Mouse (Mus musculus): ENCODE measurements around the gene Olfr1462. TPM values are rescaled to one million over a fixed set of nuclear protein-coding genes. Genes with fewer than 3 reads are reported as not detected.

The Olfr1462 gene
- polyA plus RNA-seq (2015; fragmentation: Nextera tagmentation; extraction: Ambion mirVana): not detected in 2 replicates

DNA sequence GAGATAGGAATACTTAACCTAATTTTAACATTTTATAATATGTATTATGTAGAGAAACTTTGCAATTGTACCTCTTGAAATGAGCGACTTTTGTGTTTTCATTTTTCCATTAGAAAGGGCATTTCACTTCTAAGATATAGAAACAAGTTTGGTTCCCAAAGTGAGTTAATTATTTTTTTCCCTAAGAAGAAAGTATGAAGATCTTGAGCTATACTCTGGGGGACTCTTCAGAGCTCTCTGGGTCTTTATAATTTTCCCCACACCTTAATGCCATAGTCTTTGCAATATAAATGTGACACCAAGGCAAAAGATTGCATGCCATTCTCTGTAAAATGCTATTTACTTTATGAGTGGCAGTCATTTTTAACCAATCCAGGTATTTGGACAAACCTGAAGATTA lies at the start of gene Olfr1462:
Gene Olfr1462, plus strand, starts transcription at position 301 of the 400 bp plus-strand sequence.
- WGBS: 78% methylated on average over 1 of the region's 1 CpGs
- ATAC-seq (ENCODE audit: insufficient read depth, low FRiP score, low read depth): no peak
- no peaks in the 10 kb centered on the region for H3K27me3 ChIP-seq (replicated peaks)
- no peak within 1 kb of the TSS for H3K4me2 ChIP-seq
- no peak within 1 kb of the TSS for H3K4me3 ChIP-seq (replicated peaks)
- no peaks in the 10 kb centered on the region for H3K4me1 ChIP-seq
- no peaks in the 10 kb centered on the region for H3K9me3 ChIP-seq
- no peak within 1 kb of the TSS for H3K27ac ChIP-seq
- no peaks in the 10 kb centered on the region for H3K36me3 ChIP-seq
- H3K9ac ChIP-seq: no peak within 1 kb of the TSS

- no peaks in the 10 kb centered on the region for H3K9me3 ChIP-seq
- WGBS: 69% methylated on average over 1 of the region's 1 CpGs
- no peaks in the 10 kb centered on the region for H3K4me1 ChIP-seq
- ATAC-seq (ENCODE audit: insufficient read depth, low FRiP score, low read depth): no peak
- H3K9ac ChIP-seq: no peak within 1 kb of the TSS
- no peaks in the 10 kb centered on the region for H3K27me3 ChIP-seq (replicated peaks)
- H3K36me3 ChIP-seq: no peaks in the 10 kb centered on the region
- no peak within 1 kb of the TSS for H3K4me3 ChIP-seq (replicated peaks)
- no peak within 1 kb of the TSS for H3K4me2 ChIP-seq
- H3K27ac ChIP-seq: no peak within 1 kb of the TSS
Measured at GRCm38 (mm10) chr19:13149449-13149848, 36.1 kb upstream of the Olfr1462 start, which contains the start of gene Olfr1459. Olfr1459 (minus strand) TSS chr19:13149549.

DNA sequence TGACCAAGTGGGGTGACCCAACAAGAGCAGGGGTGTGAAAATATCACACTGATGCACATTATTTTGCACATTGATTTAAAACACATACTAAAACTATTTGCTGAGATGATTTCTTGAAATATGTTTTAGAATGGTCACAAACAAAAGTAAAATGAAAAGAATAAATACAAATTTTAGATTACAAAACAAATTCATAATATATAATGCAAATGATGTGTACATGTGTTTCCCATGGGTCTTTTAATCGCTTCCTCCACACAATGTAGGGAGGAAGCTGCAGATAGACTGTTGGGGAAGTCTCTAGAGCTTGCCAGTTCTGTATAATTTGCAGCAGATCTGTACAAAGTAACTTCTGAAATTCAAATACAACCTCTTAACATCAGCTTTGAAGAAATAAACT lies 22.8 kb upstream of the Olfr1462 start, which contains the start of gene Olfr1461:
Gene Olfr1461, plus strand, starts transcription at position 301 of the 400 bp plus-strand sequence.
- ATAC-seq (ENCODE audit: insufficient read depth, low FRiP score, low read depth): no peak
- H3K36me3 ChIP-seq: no peaks in the 10 kb centered on the region
- WGBS: 55% methylated on average over 1 of the region's 1 CpGs
- H3K4me3 ChIP-seq (replicated peaks): no peak within 1 kb of the TSS
- H3K27ac ChIP-seq: no peak within 1 kb of the TSS
- H3K9me3 ChIP-seq: no peaks in the 10 kb centered on the region
- no peaks in the 10 kb centered on the region for H3K27me3 ChIP-seq (replicated peaks)
- no peak within 1 kb of the TSS for H3K4me2 ChIP-seq
- H3K9ac ChIP-seq: no peak within 1 kb of the TSS
- H3K4me1 ChIP-seq: no peaks in the 10 kb centered on the region

- no peaks in the 10 kb centered on the region for H3K4me1 ChIP-seq
- H3K4me3 ChIP-seq (replicated peaks): no peak overlapping the region
- no peaks in the 10 kb centered on the region for H3K36me3 ChIP-seq
- ATAC-seq (ENCODE audit: insufficient read depth, low FRiP score, low read depth): no peak
- H3K9ac ChIP-seq: no peak overlapping the region
- no peak overlapping the region for H3K4me2 ChIP-seq
- H3K27ac ChIP-seq: no peak overlapping the region
- H3K9me3 ChIP-seq: no peaks in the 10 kb centered on the region
- 84% methylated on average over 11 of the region's 11 CpGs for WGBS
- no peaks in the 10 kb centered on the region for H3K27me3 ChIP-seq (replicated peaks)
Measured at GRCm38 (mm10) chr19:13221666-13222065, 36.1 kb downstream of the Olfr1462 start.

DNA sequence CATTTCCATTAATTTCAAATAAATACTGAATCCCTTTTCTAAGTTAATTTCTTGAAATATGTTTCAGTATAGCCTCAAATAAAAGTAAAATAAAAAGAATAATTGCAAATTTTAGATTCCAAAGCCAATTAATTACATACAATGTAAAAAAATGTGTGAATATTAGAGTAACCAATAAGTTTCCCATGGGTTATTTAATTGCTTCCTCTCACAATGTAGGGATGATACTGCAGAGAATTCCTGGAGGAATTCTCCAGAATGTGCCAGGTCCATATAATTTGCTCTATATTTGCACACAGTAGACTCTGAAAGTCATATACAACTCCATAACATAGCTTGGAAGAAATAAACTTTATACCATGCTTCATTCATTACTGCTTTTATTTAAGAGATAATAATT lies 45.5 kb downstream of the Olfr1462 start, which contains the start of gene Olfr1463:
Gene Olfr1463, plus strand, starts transcription at position 301 of the 400 bp plus-strand sequence.
- Histone ChIP-seq H3K4me1 (no peaks in the 10 kb centered on the region), H3K9me3 (no peaks in the 10 kb centered on the region), H3K36me3 (no peaks in the 10 kb centered on the region), H3K9ac (no peak within 1 kb of the TSS), H3K27ac (no peak within 1 kb of the TSS), H3K4me2 (no peak within 1 kb of the TSS), H3K27me3 (replicated peaks) (no peaks in the 10 kb centered on the region), H3K4me3 (replicated peaks) (no peak within 1 kb of the TSS)
- ATAC-seq (ENCODE audit: insufficient read depth, low FRiP score, low read depth): no peak

Other genes starting within 250 kb of the Olfr1462 start
- gene Olfr1450, start 235.5 kb upstream of the Olfr1462 start, polyA plus RNA-seq (2015; fragmentation: Nextera tagmentation; extraction: Ambion mirVana): not detected in 2 replicates
- gene Olfr1451, start 190.7 kb upstream of the Olfr1462 start, polyA plus RNA-seq (2015; fragmentation: Nextera tagmentation; extraction: Ambion mirVana): not detected in 2 replicates
- gene Olfr1453, start 157.4 kb upstream of the Olfr1462 start, polyA plus RNA-seq (2015; fragmentation: Nextera tagmentation; extraction: Ambion mirVana): not detected in 2 replicates
- not detected in 2 replicates for gene Olfr1454, start 125.1 kb upstream of the Olfr1462 start, polyA plus RNA-seq (2015; fragmentation: Nextera tagmentation; extraction: Ambion mirVana)
- not detected in 2 replicates for gene Olfr1457, start 87.8 kb upstream of the Olfr1462 start, polyA plus RNA-seq (2015; fragmentation: Nextera tagmentation; extraction: Ambion mirVana)
- gene Olfr1458, start 79.0 kb upstream of the Olfr1462 start, polyA plus RNA-seq (2015; fragmentation: Nextera tagmentation; extraction: Ambion mirVana): not detected in 2 replicates
- gene Olfr1459, start 36.2 kb upstream of the Olfr1462 start, polyA plus RNA-seq (2015; fragmentation: Nextera tagmentation; extraction: Ambion mirVana): not detected in 2 replicates
- not detected in 2 replicates for gene Olfr1461, start 22.7 kb upstream of the Olfr1462 start, polyA plus RNA-seq (2015; fragmentation: Nextera tagmentation; extraction: Ambion mirVana)
- not detected in 2 replicates for gene Olfr1463, start 45.6 kb downstream of the Olfr1462 start, polyA plus RNA-seq (2015; fragmentation: Nextera tagmentation; extraction: Ambion mirVana)
- gene Olfr1465, start 129.8 kb downstream of the Olfr1462 start, polyA plus RNA-seq (2015; fragmentation: Nextera tagmentation; extraction: Ambion mirVana): not detected in 2 replicates
- not detected in 2 replicates for gene Olfr1466, start 153.1 kb downstream of the Olfr1462 start, polyA plus RNA-seq (2015; fragmentation: Nextera tagmentation; extraction: Ambion mirVana)
- not detected in 2 replicates for gene Olfr1467, start 176.5 kb downstream of the Olfr1462 start, polyA plus RNA-seq (2015; fragmentation: Nextera tagmentation; extraction: Ambion mirVana)
- gene Olfr1469, start 222.1 kb downstream of the Olfr1462 start, polyA plus RNA-seq (2015; fragmentation: Nextera tagmentation; extraction: Ambion mirVana): not detected in 2 replicates